Mouse (Mus musculus): Measurements from ENCODE around the gene Pnpla2. TPM values are rescaled to one million over a fixed set of nuclear protein-coding genes. Genes with fewer than 3 reads are reported as not detected.

The Pnpla2 gene
- polyA plus RNA-seq, 1 experiment from 2014 or later: 57.5 TPM

DNA sequence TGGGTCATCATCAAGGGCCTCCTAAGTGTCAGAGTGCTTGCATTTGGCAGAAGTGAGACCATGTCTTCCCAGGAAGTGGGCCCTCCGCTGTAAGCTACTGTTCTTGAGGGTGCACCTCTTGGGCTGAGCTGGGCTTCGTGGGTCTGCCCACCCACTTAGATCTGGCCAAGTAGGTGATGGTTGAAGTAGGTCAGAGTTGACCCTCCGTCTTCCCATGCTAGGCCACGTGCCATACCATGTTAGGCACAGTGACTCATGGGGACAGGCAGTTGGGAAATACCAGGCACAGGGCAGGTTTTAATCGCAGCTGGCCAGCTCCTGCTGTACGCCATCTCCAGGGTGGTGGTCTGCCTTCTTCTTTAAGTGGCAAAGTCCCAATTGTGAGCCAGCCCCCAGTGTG lies 1.7 kb downstream of the Pnpla2 start:
- WGBS: 79% methylated on average over 6 of the region's 6 CpGs
- Histone ChIP-seq H3K9ac (no peak overlapping the region; the same call in 1 of the 2 replicates), H3K4me2 (peak overlapping the region; percentile 91), H3K4me3 (no peak overlapping the region), H3K27me3 (peaks cover 3% of the 10 kb centered on the region), H3K9me3 (replicated peaks) (no peaks in the 10 kb centered on the region), H3K4me1 (replicated peaks) (peaks cover 32% of the 10 kb centered on the region), H3K36me3 (peaks cover 18% of the 10 kb centered on the region), H3K27ac (no peak overlapping the region)
- no peak for ATAC-seq (replicated peaks; ENCODE audit: insufficient number of reproducible peaks, insufficient read depth, low FRiP score, low read depth)

DNA sequence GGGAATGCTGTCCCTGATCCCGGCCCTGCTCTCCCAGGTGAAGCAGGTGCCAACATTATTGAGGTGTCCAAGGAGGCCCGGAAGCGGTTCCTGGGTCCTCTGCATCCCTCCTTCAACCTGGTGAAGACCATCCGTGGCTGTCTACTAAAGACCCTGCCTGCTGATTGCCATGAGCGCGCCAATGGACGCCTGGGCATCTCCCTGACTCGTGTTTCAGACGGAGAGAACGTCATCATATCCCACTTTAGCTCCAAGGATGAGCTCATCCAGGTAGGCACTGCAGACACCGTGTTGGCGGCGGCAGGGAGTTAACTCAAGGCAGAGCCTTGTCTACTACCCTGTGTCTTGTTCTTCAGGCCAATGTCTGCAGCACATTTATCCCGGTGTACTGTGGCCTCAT lies 2.2 kb downstream of the Pnpla2 start:
- peaks cover 13% of the 10 kb centered on the region; the same call in 1 of the 2 replicates for H3K36me3 ChIP-seq
- no peak overlapping the region for H3K4me2 ChIP-seq
- no peaks in the 10 kb centered on the region for H3K9me3 ChIP-seq (replicated peaks)
- peaks cover 7% of the 10 kb centered on the region for H3K27me3 ChIP-seq
- 88% methylated on average over 14 of the region's 14 CpGs for WGBS
- peaks cover 37% of the 10 kb centered on the region for H3K4me1 ChIP-seq (replicated peaks)
- H3K27ac ChIP-seq: no peak overlapping the region
- no peak overlapping the region for H3K4me3 ChIP-seq
- ATAC-seq (replicated peaks; ENCODE audit: insufficient number of reproducible peaks, insufficient read depth, low FRiP score, low read depth): no peak
- H3K9ac ChIP-seq: no peak overlapping the region

DNA sequence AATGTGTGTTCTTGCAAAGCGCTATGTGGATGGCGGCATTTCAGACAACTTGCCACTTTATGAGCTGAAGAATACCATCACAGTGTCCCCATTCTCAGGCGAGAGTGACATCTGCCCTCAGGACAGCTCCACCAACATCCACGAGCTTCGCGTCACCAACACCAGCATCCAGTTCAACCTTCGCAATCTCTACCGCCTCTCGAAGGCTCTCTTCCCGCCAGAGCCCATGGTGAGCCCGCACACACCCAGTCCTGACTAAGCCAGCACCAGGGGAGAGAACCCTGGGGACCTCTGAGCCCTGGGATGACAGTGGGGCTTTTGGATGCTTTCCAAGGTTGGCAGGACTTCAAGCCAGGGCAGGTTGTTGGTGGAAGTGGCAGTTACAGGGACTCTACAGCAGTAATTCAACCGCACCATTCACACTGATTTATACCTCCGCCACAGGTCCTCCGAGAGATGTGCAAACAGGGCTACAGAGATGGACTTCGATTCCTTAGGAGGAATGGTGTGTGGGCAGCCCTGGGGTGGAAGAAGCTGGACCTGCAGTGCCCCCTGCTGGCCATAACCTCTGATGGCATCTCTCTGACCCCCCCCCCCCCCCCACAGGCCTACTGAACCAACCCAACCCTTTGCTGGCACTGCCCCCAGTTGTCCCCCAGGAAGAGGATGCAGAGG lies 3.1 kb downstream of the Pnpla2 start:
- Histone ChIP-seq H3K27ac (no peak overlapping the region), H3K4me3 (no peak overlapping the region), H3K4me2 (no peak overlapping the region), H3K4me1 (replicated peaks) (peaks cover 41% of the 10 kb centered on the region), H3K36me3 (peaks cover 12% of the 10 kb centered on the region; the same call in 1 of the 2 replicates), H3K9ac (no peak overlapping the region), H3K27me3 (peaks cover 15% of the 10 kb centered on the region), H3K9me3 (replicated peaks) (no peaks in the 10 kb centered on the region)
- ATAC-seq (replicated peaks; ENCODE audit: insufficient number of reproducible peaks, insufficient read depth, low FRiP score, low read depth): no peak
- WGBS: 77% methylated on average over 15 of the region's 15 CpGs

DNA sequence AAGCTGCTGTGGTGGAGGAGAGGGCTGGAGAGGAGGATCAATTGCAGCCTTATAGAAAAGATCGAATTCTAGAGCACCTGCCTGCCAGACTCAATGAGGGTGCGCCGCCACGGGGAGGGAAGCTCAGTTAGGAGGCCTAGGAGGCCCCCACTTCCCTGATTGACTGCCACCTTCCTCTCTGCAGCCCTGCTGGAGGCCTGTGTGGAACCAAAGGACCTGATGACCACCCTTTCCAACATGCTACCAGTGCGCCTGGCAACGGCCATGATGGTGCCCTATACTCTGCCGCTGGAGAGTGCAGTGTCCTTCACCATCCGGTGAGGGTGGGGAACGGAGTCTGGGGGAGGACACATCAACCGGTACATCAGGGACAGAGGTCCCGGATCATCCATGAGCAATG lies 3.7 kb downstream of the Pnpla2 start:
- Histone ChIP-seq H3K4me3 (no peak overlapping the region), H3K9ac (no peak overlapping the region), H3K27ac (no peak overlapping the region), H3K4me1 (replicated peaks) (peaks cover 45% of the 10 kb centered on the region), H3K4me2 (no peak overlapping the region), H3K9me3 (replicated peaks) (no peaks in the 10 kb centered on the region), H3K36me3 (peaks cover 12% of the 10 kb centered on the region; the same call in 1 of the 2 replicates), H3K27me3 (peaks cover 20% of the 10 kb centered on the region)
- WGBS: 88% methylated on average over 11 of the region's 11 CpGs
- no peak for ATAC-seq (replicated peaks; ENCODE audit: insufficient number of reproducible peaks, insufficient read depth, low FRiP score, low read depth)

DNA sequence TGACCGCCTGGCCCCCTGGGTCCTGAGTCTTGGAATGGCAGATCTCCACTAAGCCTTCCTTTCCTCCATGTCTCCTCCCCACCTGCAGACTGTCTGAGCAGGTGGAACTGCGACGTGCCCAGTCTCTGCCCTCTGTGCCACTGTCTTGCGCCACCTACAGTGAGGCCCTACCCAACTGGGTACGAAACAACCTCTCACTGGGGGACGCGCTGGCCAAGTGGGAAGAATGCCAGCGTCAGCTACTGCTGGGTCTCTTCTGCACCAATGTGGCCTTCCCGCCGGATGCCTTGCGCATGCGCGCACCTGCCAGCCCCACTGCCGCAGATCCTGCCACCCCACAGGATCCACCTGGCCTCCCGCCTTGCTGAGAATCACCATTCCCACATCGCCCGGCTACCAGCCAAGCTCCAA lies 4.3 kb downstream of the Pnpla2 start:
- ATAC-seq (replicated peaks; ENCODE audit: insufficient number of reproducible peaks, insufficient read depth, low FRiP score, low read depth): no peak
- Histone ChIP-seq H3K27me3 (peaks cover 26% of the 10 kb centered on the region), H3K9ac (no peak overlapping the region), H3K9me3 (replicated peaks) (no peaks in the 10 kb centered on the region), H3K4me1 (replicated peaks) (peaks cover 45% of the 10 kb centered on the region), H3K4me3 (no peak overlapping the region), H3K36me3 (peaks cover 12% of the 10 kb centered on the region; the same call in 1 of the 2 replicates), H3K4me2 (no peak overlapping the region), H3K27ac (no peak overlapping the region)
- WGBS: 87% methylated on average over 17 of the region's 17 CpGs

DNA sequence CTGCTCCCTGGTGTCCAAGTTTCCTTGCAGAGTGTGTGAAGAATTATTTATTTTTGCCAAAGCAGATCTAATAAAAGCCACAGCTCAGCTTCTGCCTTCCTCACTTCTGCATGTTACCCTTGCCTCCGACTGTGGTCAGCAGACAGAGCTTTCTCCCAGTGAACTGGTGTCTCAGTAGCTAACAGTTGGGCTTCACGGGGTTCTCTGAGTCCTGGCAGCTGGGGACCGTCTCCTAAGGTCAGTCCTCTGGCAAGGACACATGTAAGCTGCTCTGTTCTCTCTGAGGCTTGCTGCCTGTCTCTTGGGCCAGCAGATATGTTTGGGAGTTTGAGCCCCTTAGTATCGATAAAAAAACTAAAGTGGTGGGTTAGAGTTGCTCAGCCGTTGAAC lies 5.0 kb downstream of the Pnpla2 start:
- WGBS: 64% methylated on average over 5 of the region's 5 CpGs
- Histone ChIP-seq H3K9me3 (replicated peaks) (no peaks in the 10 kb centered on the region), H3K27me3 (peaks cover 33% of the 10 kb centered on the region), H3K4me3 (no peak overlapping the region), H3K4me2 (no peak overlapping the region), H3K27ac (no peak overlapping the region), H3K9ac (no peak overlapping the region), H3K4me1 (replicated peaks) (peaks cover 46% of the 10 kb centered on the region), H3K36me3 (peaks cover 12% of the 10 kb centered on the region; the same call in 1 of the 2 replicates)
- ATAC-seq (replicated peaks; ENCODE audit: insufficient number of reproducible peaks, insufficient read depth, low FRiP score, low read depth): no peak

DNA sequence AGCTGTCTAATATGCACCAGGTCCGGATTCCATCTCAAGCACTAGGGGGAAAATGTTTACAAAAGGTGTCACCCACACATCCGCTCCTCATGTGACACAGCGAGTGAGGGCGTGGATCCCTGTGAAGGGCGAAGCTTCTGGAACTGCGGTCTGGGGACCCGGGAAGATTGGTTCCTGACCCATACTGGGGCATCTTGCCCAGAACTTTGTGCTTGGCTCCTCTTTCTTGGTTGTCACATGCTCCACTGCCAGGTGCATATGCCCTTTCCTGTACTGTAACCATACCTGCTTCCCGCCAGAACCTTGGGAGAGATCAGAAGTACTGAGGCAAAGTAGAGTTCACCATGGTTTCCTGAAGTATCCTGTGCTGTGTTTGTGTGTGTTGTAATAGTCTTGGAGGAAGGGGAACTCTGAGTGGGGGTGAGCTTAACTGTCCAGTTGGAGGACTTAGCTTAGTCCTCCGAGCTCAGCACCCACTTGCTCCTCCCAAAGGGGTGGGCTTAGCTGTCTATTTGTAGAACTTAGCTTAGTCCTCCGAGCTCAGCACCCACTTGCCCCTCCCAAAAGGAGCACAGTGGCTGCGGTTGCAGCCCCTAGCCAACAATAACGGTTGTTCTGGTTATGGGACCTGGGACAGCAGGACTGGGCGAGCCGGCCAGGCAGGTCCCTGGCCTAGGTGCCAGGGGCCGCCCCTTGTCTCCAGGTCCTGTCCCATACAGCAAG lies 5.6 kb downstream of the Pnpla2 start, which contains the start of gene Cracr2b:
Cracr2b (plus strand) TSS at position 704 of the 723 bp plus-strand sequence.
- Histone ChIP-seq H3K27me3 (peaks cover 38% of the 10 kb centered on the region), H3K4me3 (peak within 1 kb of the TSS; percentile 66), H3K36me3 (peaks cover 12% of the 10 kb centered on the region; the same call in 1 of the 2 replicates), H3K9ac (peak within 1 kb of the TSS; percentile 65), H3K4me2 (peak within 1 kb of the TSS; percentile 99), H3K4me1 (replicated peaks) (peaks cover 51% of the 10 kb centered on the region), H3K27ac (peak within 1 kb of the TSS; percentile 72), H3K9me3 (replicated peaks) (no peaks in the 10 kb centered on the region)
- no peak for ATAC-seq (replicated peaks; ENCODE audit: insufficient number of reproducible peaks, insufficient read depth, low FRiP score, low read depth)
- 68% methylated on average over 15 of the region's 15 CpGs for WGBS

DNA sequence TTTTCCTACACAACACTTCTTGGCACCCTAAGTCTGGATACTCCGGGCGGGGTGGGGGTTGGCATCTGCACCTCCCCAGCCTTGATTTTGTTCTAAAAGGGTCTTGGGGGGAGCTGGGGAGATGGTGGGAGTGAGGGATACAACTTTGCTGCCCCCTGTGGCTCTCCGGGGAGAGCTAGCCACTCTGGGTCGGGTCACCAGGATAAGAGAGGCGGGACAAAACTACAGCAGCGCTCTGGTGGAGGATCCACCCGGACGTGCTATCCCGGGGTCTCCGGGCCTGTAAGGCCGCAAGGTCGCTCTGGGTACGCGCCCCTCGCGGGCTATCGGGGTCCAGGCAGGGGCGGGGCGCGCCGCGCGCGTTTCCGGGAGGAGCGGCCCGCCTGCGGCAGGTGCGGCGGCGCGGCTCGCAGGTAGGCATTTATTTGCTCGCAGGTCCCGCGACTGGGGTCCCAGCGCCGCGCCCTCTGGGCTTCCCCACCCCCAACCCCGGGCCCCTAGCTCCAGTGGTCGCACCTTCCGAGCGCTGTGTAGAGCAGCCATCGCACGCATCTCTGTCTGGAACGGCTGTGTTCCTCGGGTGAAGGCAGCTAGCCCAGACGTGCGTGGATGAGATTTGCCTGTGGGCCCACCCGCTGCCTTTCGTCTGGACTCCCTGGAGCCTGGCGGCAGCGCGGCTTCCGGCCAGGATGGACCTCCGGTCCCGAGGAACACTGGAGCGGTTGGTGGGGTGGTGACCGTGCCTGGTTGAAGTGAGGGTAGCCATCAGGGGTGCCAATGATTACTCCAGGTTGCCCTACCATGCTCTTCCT lies 6.7 kb downstream of the Pnpla2 start:
- Histone ChIP-seq H3K9me3 (replicated peaks) (no peaks in the 10 kb centered on the region), H3K27ac (peak overlapping the region; percentile 72), H3K4me3 (peak overlapping the region; percentile 66), H3K36me3 (peaks cover 12% of the 10 kb centered on the region; the same call in 1 of the 2 replicates), H3K4me2 (peak overlapping the region; percentile 99), H3K9ac (peak overlapping the region; percentile 65), H3K27me3 (peaks cover 43% of the 10 kb centered on the region), H3K4me1 (replicated peaks) (peaks cover 50% of the 10 kb centered on the region)
- 2% methylated on average over 59 of the region's 59 CpGs for WGBS
- ATAC-seq (replicated peaks; ENCODE audit: insufficient number of reproducible peaks, insufficient read depth, low FRiP score, low read depth): no peak

DNA sequence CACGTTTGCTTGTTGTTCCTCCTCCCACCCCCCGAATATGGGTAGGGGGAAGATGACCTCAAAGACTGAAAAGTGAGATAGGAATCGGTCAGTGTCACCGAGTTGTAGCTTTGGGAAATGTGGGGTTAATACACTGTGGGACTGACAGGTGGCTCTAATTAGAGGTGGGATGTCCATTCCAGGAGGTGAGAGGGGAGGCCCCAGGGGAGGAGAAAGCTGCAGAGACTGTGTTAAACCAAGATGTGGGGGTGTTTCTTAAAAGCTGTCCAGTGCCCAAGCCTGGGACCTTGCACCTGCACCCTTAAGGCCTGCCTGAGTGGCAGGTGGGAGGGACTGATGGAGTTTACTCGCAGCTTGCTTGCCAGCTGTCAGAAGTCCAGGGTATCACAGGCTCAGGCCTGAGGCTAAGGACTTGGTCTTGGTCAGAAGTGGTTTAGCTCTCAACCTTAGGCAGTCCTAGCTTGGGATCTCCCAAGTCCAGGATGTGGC lies 7.4 kb downstream of the Pnpla2 start:
- Histone ChIP-seq H3K4me3 (peak overlapping the region; percentile 66), H3K27ac (peak overlapping the region; percentile 72; the same call in 1 of the 2 replicates), H3K27me3 (peaks cover 43% of the 10 kb centered on the region), H3K4me1 (replicated peaks) (peaks cover 50% of the 10 kb centered on the region), H3K9ac (peak overlapping the region; percentile 65), H3K36me3 (peaks cover 12% of the 10 kb centered on the region; the same call in 1 of the 2 replicates), H3K4me2 (peak overlapping the region; percentile 99), H3K9me3 (replicated peaks) (no peaks in the 10 kb centered on the region)
- ATAC-seq (replicated peaks; ENCODE audit: insufficient number of reproducible peaks, insufficient read depth, low FRiP score, low read depth): no peak
- WGBS: 18% methylated on average over 5 of the region's 5 CpGs

DNA sequence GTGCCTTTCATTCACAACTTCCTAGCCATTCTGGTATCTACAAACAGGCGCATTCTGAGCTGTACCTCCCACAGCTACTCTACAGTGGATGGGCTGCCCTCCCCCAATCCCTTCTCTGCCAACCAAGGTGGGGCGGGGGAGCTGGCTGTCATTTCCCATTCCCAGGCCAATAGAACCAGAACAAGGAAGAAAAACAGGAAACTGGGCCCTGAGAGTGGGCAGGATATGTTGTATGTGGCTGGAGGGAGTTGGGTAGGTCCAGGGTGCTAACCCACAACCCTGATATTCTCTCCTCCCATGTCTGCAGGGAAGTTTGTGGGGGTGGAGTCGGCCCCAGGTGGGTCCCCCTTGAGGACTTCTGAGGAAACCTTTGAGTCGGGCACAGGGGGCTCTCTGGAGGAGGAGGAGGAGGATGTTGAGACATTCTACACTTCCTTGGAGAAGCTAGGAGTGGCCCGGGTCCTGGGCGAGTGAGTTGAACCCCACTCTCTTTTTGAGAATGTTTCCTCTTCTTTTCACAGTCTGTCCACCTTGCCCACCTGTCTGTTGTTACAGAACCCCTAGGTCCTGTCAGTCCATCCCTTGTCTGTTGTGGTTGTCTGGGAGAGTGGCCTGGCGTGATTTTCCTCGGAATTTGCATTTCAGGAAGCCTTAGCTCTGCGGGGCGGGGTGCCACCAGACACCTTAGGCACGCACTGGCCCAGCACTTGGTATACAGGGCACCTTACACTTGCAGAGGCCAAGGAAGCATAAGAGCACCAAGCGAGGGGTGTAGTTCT lies 9.0 kb downstream of the Pnpla2 start:
- Histone ChIP-seq H3K27me3 (peaks cover 43% of the 10 kb centered on the region), H3K36me3 (peaks cover 7% of the 10 kb centered on the region; the same call in 1 of the 2 replicates), H3K9ac (peak overlapping the region; percentile 18; the same call in 1 of the 2 replicates), H3K4me3 (peak overlapping the region; percentile 35), H3K4me1 (replicated peaks) (peaks cover 62% of the 10 kb centered on the region), H3K4me2 (peak overlapping the region; percentile 59), H3K27ac (peak overlapping the region; percentile 72), H3K9me3 (replicated peaks) (no peaks in the 10 kb centered on the region)
- WGBS: 35% methylated on average over 12 of the region's 12 CpGs
- ATAC-seq (replicated peaks; ENCODE audit: insufficient number of reproducible peaks, insufficient read depth, low FRiP score, low read depth): peak; percentile 15; the same call in 1 of the 2 replicates
